Mouse (Mus musculus) myocyte (in vitro differentiated cells): ENCODE results near the gene Fgf14.
"Not testable (repeated sequence)": the region's sequence is repeated elsewhere in the genome, so short reads cannot be mapped to it uniquely, and the experiment has no call there.

Experiments
- CEBPB ChIP-seq: IDR thresholded peaks from 2 replicates; pipeline ENCODE4 v1.6.1; 2011; ENCODE audit warnings: mild to moderate bottlenecking, moderate library complexity; ENCODE audit not compliant: poor library complexity, insufficient read depth, severe bottlenecking
- E2F4 ChIP-seq: IDR thresholded peaks from one replicate; pipeline ENCODE4 v1.6.1; 2011; ENCODE audit warnings: mild to moderate bottlenecking, control low read depth, moderate library complexity; ENCODE audit not compliant: insufficient read depth
- MAX ChIP-seq: IDR thresholded peaks from one replicate; pipeline ENCODE4 v1.6.1; 2011; ENCODE audit warnings: low read depth, mild to moderate bottlenecking, control low read depth
- MYOG ChIP-seq, 3 experiments: IDR thresholded peaks; one replicate each; pipeline ENCODE4 v1.6.1; 2011; ENCODE audit warnings: control low read depth in 2 of 3, low read depth in 2 of 3, mild to moderate bottlenecking in 2 of 3; ENCODE audit not compliant: insufficient read length in 2 of 3, control insufficient read depth in 1 of 3, insufficient read depth in 1 of 3
- POLR2A ChIP-seq: IDR thresholded peaks from one replicate; pipeline ENCODE4 v1.6.1; 2011; ENCODE audit warnings: low read depth, mild to moderate bottlenecking, control low read depth, moderate library complexity; ENCODE audit not compliant: insufficient read length
- TCF12 ChIP-seq: IDR thresholded peaks from one replicate; pipeline ENCODE4 v1.6.1; 2011; ENCODE audit warnings: mild to moderate bottlenecking, control low read depth; ENCODE audit not compliant: poor library complexity, insufficient read depth, severe bottlenecking
- TCF3 ChIP-seq: IDR thresholded peaks from one replicate; pipeline ENCODE4 v1.6.1; 2011; ENCODE audit warnings: low read depth, control low read depth; ENCODE audit not compliant: insufficient read length

GRCm38 (mm10) chr14:124439298-124439697 is 237.6 kb downstream of the Fgf14 start:
- TF ChIP-seq POLR2A; TCF3; E2F4; MYOG (IDR thresholded peaks at IDR 0.05; ENCODE audit: control insufficient read depth in 1 of 3, insufficient read depth in 1 of 3, insufficient read length in 2 of 3, low read depth in 2 of 3); MAX; TCF12; CEBPB: not testable (repeated sequence)
